Mouse (Mus musculus): ENCODE results near the gene Bmpr1b. TPM values are rescaled to one million over a fixed set of nuclear protein-coding genes. Genes with fewer than 3 reads are reported as not detected.

Gene Bmpr1b
- total RNA-seq, 2 experiments from 2014 or later: 15.4 to 17.4 TPM

DNA sequence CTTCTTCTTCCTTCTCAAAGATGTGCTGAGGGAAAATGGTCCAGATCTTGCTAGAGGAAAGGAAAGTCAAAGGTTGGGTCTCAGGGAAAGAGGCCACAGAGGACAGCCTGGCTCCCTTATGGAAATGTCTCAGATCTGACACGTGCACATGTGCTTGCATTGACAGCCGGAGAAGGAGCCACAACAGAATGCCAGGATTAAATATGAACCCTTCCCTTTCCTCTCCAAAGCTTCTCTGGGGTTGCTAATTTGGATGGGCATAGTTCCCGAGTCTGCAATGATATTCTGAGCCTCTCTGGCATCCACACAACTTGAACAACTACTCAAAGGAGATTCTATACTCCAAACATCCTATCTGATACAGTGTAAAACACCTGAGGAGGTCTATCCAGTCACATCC is 48.4 kb downstream of the Bmpr1b start:
- intact Hi-C loops (cut with DNase I): no loop called here

DNA sequence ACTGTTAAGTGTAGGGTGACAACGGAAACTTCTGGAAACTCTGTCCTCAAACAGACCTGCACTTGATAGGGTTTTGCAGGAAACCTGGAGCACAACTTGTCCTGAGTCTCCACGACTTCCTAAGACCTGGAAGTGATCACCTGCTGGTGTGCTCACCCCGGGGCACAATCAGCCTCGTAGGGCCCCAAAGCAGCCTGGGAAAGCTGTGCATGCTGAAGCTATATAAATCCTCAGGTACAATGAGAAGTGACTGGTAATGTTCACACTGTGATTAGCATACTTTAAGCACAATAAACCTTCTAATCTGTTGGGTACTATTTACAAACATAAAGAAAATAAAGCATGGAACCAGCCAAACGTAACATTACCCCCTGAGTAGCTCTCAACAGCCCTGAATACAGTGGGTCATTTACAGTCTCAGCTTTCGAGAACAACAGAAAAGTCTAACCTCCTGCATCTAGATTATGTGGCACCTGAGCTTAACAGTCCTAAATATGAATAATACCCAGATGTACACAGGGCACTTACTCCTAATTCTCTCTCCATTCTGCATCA is 54.4 kb downstream of the Bmpr1b start:
- DNase-seq (ENCODE audit: low spot score in 2 of 2): no peak
- intact Hi-C loops (cut with DNase I): no loop called here

More for the DNA sequence above, 48.4 kb downstream of the Bmpr1b start:
- no peak for DNase-seq (ENCODE audit: low spot score in 2 of 2)

DNA sequence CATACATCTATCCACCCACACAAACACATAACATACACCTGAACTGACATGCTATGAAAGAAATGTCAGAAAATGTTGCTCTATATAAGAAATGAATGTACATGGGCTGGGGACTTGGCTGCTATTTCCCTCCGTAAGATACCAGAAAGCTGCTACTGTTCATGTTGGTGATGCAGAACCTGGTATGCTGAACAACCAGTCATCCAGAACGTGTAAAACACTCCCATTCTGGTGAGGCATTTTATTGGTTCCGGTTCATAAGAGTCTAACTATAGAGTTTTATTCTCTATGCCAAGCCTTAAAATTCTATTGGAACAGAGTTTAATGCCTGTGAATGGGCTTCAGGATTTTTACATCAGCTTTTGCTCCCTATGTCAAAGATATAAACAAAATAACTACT is 55.0 kb downstream of the Bmpr1b start:
- no peak for DNase-seq (ENCODE audit: low spot score in 2 of 2)
- intact Hi-C loops (cut with DNase I): no loop called here

DNA sequence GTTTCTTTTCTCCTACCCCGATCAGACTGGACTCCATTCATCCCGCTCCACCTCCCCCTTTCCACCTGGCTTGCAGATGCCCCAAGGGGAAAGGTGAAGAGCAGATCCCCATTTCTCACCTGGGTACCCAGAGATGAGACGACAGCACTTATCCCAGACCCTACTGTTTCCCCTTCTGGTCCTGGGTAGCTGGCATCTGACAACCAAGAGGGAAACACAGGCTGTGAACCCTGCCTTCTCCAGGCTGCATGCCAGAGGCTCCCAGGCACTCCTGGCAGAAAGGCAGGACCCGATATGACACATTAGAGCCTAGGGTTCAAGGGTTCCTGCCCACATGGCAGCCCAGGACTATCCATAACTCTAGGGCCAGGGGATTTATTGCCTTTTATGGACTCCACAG is 56.0 kb downstream of the Bmpr1b start:
- DNase-seq (ENCODE audit: low spot score in 2 of 2): no peak
- intact Hi-C loops (cut with DNase I): no loop called here

DNA sequence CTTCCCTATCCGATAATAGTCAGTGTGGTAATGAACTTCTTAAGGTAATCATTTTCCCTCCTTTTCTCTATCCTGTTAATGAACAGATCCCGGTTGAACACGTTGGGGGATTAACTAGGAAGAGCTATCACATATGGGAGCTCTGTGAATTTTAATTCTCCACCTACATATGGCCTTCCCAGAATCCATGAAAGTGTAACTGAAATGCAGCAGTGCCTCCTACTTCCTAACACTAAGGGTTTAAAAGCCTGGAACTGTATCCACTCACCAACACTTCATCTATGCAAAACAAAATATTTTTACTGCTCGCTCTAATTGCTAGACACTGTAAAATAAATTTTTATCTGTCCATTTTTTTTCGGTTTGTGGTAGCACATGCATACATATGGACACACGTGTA is 63.0 kb downstream of the Bmpr1b start:
- intact Hi-C loops (cut with DNase I): no loop called here
- DNase-seq (ENCODE audit: low spot score in 2 of 2): no peak

DNA sequence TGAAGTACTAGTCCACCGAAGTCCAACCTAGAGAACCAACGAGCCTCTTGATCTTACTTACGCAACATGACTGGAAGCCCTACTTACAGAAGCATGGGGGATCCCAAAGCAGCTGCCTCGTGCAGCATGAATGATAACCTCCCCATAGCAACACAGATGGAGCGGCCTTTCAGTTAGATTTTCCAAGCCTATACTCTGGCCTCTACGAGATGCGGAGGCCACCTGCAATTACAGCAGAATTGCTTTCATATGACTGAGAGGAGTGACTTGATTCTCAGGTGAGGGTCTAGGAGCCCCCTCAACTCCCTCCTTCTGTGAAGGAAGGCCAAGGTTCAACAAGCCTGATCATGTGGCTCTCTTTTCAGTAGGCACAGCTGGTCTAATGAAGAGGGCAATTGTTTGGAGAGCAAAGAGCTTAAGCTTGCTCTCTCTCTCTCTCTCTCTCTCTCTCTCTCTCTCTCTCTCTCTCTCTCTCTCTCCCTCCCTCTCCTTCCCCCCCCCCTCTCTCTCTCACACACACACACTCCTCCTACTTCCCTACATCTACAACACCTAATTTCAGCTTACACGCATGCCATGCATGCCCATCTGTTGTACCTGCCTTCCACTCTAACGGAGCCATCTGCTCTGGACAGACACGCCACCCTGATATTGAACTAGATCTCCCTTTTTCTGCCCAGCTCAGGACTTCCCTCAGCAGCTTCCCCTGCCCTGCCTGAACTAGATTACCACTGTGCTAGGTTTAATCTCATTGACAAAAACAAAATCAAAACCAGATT is 65.0 kb downstream of the Bmpr1b start:
- DNase-seq (ENCODE audit: low spot score in 2 of 2): no peak
- intact Hi-C loops (cut with DNase I): no loop called here

DNA sequence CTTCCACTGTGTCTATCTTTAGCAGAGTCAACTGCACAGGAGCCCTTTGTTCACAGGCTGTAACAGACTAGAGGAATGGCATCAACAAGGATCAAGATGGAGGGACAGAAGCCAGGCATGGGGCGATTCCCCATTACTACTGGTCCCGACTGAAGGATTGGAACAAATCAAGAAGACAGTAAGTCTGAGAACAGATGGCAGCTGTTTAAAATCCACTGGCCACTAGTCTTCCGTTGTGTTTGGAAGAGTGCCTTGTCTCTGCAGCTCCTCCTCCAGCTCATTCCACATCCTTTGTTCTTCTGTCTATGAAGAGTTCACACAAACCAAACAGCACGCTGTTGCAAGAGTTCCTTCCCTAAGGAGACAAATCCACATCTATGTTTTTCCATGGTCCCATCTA is 65.6 kb downstream of the Bmpr1b start:
- no peak for DNase-seq (ENCODE audit: low spot score in 2 of 2)
- intact Hi-C loops (cut with DNase I): no loop called here

DNA sequence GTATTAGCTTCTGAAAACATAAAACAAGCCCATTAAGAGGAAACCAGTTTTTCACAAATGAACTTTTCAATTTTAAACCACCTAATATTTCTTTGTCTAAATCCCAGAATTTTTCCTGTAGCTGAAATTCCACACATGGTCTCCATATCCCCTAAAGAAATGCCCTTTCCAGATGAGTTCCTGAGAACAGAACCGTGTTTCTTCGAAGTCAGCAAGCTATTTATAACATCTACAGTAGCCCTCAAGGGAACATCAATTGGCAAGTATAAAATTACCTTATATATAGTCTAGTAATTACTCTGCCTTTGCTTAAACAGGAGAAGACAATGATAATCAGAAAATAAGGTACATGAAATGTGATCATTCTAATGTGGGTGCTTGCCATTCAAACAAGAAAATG is 70.1 kb downstream of the Bmpr1b start:
- no peak for DNase-seq (ENCODE audit: low spot score in 2 of 2)
- intact Hi-C loops (cut with DNase I): no loop called here

DNA sequence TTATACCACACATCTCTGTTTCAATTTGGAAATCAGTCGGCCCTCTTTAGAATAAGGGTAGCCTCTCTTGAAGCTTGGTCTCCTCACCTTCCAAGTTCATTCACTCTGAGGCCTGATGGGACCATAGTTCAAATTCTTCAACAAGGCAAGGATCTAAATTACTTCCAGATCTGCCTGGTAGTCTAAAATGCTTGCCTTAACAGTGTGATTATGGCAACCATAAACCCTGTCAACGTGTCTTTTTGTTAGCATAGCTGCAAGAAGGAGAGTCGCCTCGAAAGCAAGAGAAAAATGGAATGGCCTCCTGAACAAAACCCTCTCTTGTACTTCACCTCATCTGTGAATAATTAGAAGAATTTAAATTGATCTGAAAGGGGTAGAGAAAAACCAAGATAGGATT is 75.2 kb downstream of the Bmpr1b start:
- intact Hi-C loops (cut with DNase I): no loop called here

DNA sequence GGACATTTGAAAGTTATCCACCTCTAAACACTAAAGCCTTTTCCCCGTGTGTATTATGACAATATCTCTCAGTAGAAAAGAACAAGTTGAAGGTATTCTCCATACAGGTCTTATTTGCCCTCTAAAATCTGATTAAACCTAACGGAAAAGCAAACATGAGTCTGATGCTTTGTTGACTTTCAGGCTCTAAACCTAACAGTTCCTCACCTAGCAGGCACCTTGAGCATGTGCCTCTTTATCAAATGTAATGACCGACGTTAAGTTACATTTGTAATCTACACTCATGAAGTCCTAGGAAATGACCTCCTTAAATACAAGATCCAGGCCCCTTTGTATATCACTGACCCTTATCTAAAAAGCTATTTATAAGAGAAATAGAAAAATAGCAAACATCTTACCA is 79.5 kb downstream of the Bmpr1b start:
- intact Hi-C loops (cut with DNase I): no loop called here
- DNase-seq (ENCODE audit: low spot score in 2 of 2): no peak

More for the DNA sequence above, 75.2 kb downstream of the Bmpr1b start:
- DNase-seq (ENCODE audit: low spot score in 2 of 2): no peak

DNA sequence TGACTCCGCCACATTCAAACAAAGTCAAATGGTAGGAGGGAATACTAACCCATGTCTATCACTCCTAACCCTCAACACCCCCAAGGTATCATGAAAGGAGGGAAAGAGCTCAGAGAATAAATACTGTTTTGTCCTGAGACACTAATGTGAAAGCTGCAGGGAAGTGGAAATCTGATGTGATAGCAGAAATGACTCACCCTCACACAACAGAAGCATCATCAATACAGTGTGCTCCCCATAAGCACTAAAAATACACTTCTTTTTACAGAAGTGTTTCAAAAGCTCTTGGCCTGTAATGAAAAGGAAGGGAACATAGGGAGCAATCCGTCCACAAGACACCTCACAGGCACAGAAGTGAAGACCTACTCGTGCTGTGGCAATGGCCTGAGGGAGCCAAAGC is 83.3 kb downstream of the Bmpr1b start:
- intact Hi-C loops (cut with DNase I): no loop called here
- no peak for DNase-seq (ENCODE audit: low spot score in 2 of 2)

DNA sequence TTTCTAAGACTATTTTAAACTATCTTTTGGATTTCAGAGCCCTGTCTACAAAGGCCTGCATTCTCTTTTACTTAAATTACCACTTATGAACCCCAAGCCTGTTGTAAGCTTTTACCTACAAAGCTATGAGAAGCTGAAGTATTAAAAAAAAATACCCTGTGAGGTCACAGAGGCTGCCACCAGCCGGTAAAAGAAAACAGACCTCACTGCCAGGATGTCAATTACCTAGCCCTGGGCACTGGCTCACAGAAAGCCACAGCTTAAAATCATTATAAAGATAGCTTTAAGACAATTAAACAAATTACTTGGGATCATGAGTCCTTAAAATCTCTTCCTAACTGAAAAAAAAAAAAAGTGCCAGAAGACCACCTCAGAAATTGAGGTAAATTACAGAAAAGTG is 85.1 kb downstream of the Bmpr1b start:
- intact Hi-C loops (cut with DNase I): no loop called here
- no peak for DNase-seq (ENCODE audit: low spot score in 2 of 2)

DNA sequence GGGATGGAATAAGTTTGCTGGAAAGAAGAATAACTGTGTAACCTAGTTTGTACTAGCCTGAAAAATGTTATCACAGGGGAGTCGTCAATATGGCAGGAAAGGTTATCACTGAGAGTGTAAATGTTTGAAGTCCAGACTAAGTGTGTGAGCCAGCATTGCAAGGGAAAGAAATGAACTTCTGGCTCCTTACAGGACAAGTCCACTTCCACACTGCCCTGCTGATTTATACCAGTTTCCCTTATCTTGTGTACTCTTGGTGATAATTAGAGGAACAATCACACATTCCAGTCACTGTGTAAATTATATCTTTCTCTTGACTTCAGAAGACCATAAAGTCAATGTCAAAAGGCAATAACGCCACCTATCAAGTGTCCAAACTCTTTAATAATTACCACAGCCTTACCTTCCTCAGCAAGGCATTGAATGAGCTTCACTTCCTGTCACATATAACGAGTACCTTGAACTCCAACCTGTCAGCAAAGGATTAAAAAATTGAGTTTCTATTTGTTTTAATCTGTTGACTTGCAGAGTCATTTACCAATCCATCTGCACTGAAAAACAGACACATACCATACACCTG is 91.4 kb downstream of the Bmpr1b start:
- intact Hi-C loops (cut with DNase I): no loop called here
- DNase-seq (ENCODE audit: low spot score in 2 of 2): no peak

DNA sequence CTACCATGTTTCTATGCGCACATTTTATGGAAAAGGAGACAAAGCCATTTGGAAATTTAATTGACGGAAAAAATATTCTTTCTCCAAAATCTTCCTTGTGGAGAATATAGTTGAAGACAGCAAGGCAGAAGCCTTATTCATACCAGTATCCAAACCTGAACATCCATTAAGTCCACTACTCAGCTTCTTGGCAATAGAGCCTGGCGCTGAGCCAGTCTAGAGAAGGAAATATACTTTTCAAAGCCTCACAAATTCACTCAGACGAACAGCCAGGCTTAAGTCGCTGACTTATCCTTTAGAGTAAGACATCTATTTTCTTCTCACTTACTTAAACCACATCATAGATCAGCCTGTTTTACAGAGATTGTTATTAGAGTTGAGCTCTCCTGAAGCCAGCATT is 97.6 kb downstream of the Bmpr1b start:
- intact Hi-C loops (cut with DNase I): no loop called here
- DNase-seq (ENCODE audit: low spot score in 2 of 2): no peak

DNA sequence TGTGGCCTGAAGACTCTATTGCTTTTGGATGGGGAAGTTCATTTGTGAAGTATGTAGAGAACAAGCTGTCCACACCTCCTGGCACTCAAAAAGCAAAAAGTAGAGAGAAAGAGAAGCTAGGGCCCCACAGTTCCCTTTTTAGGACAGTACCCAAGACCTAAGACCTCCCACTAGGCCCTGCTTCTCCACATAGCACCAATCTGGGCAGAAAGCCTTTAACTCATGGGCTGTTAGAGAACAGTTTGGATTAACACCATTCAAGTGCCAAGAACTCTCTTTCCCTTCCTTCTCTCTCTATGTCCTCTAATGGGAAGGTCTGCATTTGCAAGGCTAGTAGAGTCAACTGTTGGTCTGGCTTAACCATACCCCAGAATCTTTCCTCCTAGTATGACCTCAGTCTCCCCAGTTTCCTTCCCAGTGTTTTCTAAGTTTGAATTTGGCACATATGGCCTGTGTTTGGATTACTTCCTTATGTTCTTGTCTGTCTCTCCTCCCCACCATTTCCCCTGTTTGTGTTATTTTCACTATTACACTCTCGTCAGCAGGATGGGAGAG is 102.4 kb downstream of the Bmpr1b start:
- intact Hi-C loops (cut with DNase I): no loop called here

DNA sequence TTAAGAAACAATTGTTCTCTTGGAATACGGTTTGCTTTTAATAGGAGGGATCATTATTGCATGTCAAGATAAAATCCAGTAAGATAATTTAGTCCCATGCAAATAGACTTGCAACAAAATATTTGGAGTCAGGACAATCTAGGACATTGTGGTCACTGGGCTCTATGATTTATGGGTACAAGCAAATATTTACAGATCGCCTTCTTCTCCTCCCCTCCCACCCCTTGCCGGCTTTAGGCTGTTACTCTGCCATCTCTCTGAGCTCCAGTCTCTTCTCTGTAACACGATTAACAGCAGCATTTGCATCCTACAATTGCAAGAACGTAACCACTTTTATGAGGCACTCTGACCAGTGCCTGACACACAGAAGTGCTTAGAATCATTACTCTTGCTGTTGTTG is 104.1 kb downstream of the Bmpr1b start:
- no peak for DNase-seq (ENCODE audit: low spot score in 2 of 2)
- intact Hi-C loops (cut with DNase I): no loop called here

More for the DNA sequence above, 102.4 kb downstream of the Bmpr1b start:
- no peak for DNase-seq (ENCODE audit: low spot score in 2 of 2)

DNA sequence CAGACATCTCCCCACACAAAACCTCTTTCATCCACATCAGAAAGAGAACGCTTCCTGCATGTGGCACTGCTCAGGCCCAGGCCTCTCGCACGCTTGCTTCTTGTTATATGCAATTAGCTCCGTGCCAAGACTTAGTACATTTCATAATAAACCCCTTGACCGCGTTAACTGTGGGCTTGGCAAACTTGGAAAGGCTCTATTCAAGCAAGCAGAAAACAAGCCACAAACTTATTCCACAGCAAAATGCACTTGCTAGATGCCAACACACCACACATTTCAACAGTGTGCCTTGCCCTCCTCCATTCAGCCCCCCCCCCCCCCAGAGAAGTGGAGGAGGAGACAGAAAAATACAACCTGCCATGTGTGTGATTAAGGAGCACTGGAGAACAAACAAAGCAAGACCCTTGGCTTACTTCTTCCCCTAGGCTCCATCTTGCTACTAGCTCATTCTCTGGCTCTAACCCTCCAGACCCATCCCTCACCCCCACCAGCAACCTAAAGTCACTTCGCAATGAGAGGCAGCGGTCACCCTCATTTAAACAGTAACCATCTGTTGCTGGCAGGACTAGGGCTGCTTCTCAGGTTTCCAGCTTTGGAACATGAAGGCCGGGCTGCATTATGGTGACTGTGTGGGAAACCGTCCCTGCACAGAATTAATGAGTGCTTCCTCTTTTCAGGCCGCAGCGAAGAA is 105.5 kb downstream of the Bmpr1b start:
- intact Hi-C loops (cut with DNase I): no loop called here
- no peak for DNase-seq (ENCODE audit: low spot score in 2 of 2)

DNA sequence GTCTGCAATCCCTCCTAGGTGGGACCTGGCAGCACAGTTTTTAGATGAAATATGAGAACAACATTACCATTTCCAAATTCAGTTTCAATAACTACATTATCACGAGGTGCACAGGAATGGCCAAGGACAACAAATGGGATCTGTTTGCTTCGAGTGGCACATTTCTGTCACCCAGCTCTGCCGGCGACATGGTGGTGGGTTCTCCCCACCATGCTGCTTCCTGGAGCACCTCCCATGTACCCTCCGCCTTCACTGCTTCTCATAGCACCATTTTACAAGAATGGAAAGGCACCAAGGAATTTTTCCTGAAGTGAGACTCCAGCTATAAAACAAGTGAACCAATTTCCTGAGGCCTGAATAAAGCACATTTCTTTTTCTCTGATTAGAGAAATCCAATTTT is 108.0 kb downstream of the Bmpr1b start:
- intact Hi-C loops (cut with DNase I): no loop called here
- DNase-seq (ENCODE audit: low spot score in 2 of 2): no peak

DNA sequence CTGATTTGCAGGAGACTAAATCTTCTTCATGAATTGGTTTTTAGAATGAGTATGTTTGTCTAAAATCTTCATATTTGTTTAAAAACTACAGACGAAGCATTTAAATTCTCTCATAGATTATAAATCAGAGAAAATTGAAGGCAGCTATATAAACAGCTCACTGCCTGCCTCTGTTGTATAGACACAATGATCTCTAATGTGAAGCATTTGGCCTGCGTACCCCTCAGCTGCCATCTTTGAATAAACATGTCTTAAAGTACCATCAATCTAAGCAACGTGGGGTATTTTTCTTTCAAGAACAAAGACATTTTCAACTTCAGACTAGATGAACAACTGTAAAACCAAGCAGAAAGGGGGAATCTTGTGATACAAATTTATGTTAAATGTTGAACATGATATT is 109.3 kb downstream of the Bmpr1b start:
- DNase-seq (ENCODE audit: low spot score in 2 of 2): no peak
- intact Hi-C loops (cut with DNase I): no loop called here

DNA sequence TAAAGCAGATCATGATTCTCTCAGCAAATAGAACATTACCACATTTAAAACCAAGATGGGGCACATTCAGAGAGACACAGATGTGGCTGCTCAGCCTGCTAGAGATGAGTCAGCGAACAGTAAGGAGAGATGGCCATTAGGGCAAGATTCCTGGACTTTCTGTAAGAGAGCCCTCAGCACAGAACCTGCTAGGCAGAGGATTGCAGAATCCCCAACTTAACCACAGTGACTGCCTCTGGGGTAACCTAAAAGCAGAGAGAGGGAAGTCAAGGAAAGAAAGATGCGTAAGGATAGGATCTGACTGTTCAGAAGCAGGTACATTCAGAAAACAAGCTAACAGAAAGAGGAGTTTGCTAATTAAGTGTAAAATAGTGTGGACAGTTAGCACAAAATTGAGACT is 118.5 kb downstream of the Bmpr1b start:
- intact Hi-C loops (cut with DNase I): no loop called here
- DNase-seq (ENCODE audit: low spot score in 2 of 2): no peak

DNA sequence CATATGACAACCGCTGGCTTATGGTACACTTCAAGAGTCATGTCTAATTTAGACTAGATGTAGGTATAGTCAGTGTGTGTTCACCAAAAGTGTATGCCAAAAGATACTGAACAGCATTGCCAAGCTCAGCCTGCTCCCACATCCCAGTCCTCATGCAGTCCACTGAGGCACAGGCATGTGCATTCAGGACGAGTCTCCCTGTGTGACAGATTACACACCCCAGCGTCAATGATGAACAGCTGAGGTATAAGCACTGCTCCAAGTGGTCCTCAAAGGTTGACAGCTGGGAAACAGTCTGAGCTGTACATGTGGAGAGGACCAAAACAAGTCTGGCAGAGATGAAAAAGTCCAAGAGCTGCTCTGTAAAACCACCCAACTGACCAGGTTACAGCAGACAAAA is 119.6 kb downstream of the Bmpr1b start:
- DNase-seq (ENCODE audit: low spot score in 2 of 2): no peak
- intact Hi-C loops (cut with DNase I): no loop called here

Measured in left cerebral cortex, postnatal 36 days (tissue).